Mouse (Mus musculus) limb, embryonic 11.5 days (tissue): ENCODE measurements around the gene Pigv. TPM values are rescaled to one million over a fixed set of nuclear protein-coding genes. Genes with fewer than 3 reads are reported as not detected.

Source experiments
- ATAC-seq: fragments of 200-750 bp; cut with Nextera tagmentation; 2 replicates; pipeline ENCODE4 v1.8.0; 2017; ENCODE audit warnings: low read depth; ENCODE audit not compliant: insufficient number of reproducible peaks, low FRiP score, low TSS enrichment
- DNase-seq: peaks from one replicate; pipeline ENCODE4 v3.0.0-alpha.2; 2015; ENCODE audit warnings: low spot score
- H3K27ac ChIP-seq: fragments of 300-500 bp; sonication (generic); replicated peaks from 2 replicates; pipeline ENCODE4 v1.5.1; 2014; ENCODE audit warnings: low read depth, mild to moderate bottlenecking, low read length
- H3K27me3 ChIP-seq: fragments of 300-500 bp; sonication (generic); 2 replicates; pipeline ENCODE4 v1.6.1; 2014; ENCODE audit warnings: mild to moderate bottlenecking, low read length, mixed read lengths; ENCODE audit not compliant: control insufficient read depth, insufficient read depth
- H3K36me3 ChIP-seq: fragments of 300-500 bp; sonication (generic); 2 replicates; pipeline ENCODE4 v1.6.1; 2014; ENCODE audit warnings: mild to moderate bottlenecking, low read length, moderate library complexity, mixed read lengths; ENCODE audit not compliant: control insufficient read depth, insufficient read depth
- H3K4me1 ChIP-seq: fragments of 300-500 bp; sonication (generic); 2 replicates; pipeline ENCODE4 v1.6.1; 2014; ENCODE audit warnings: low read length, mixed read lengths; ENCODE audit not compliant: control insufficient read depth, insufficient read depth
- H3K4me2 ChIP-seq: fragments of 300-500 bp; sonication (generic); 2 replicates; pipeline ENCODE4 v1.6.1; 2014; ENCODE audit warnings: low read depth, mild to moderate bottlenecking, moderate library complexity; ENCODE audit not compliant: severe bottlenecking
- H3K4me3 ChIP-seq: fragments of 300-500 bp; sonication (generic); 2 replicates; pipeline ENCODE4 v1.5.1; 2014; ENCODE audit warnings: low read depth, low read length
- H3K9ac ChIP-seq: fragments of 300-500 bp; sonication (generic); 2 replicates; pipeline ENCODE4 v1.6.1; 2014; ENCODE audit warnings: mild to moderate bottlenecking, low read length
- H3K9me3 ChIP-seq: fragments of 300-500 bp; sonication (generic); 2 replicates; pipeline ENCODE4 v1.6.1; 2016; ENCODE audit warnings: low read length; ENCODE audit not compliant: control insufficient read depth
- WGBS: fragments of 180-500 bp; shearing (Covaris S2); extraction: QIAGEN DNeasy Blood & Tissue Kit; methylation state at CpG from one replicate; pipeline ENCODE4 v1.1.7; 2014; 5-methylcytosine and 5-hydroxymethylcytosine counted together
- polyA plus RNA-seq: library from polyadenylated mRNA; unstranded; fragments of >200 nt; fragmentation: Nextera tagmentation; extraction: Ambion mirVana; gene quantifications from 2 replicates; pipeline ENCODE4 v1.2.1, GENCODE M21; 2014

Pigv gene
- polyA plus RNA-seq, 1 experiment from 2014 or later, result 13.2 TPM

- Histone ChIP-seq H3K4me3 (no peak overlapping the region), H3K4me1 (peaks cover 9% of the 10 kb centered on the region), H3K4me2 (no peak overlapping the region), H3K9ac (no peak overlapping the region), H3K36me3 (no peaks in the 10 kb centered on the region; the same call in 1 of the 2 replicates), H3K9me3 (no peaks in the 10 kb centered on the region), H3K27ac (no peak overlapping the region), H3K27me3 (no peaks in the 10 kb centered on the region)
- WGBS, result 67% methylated on average over 6 of the region's 6 CpGs
- ATAC-seq, result no peak
- DNase-seq, result no peak
Measured at GRCm38 (mm10) chr4:133669652-133670210, 2.7 kb downstream of the Pigv start.

- H3K27ac ChIP-seq, result no peak overlapping the region
Measured at GRCm38 (mm10) chr4:133668537-133668936, 3.9 kb downstream of the Pigv start.

GRCm38 (mm10) chr4:133666199-133666598 lies 6.2 kb downstream of the Pigv start:
- Histone ChIP-seq H3K36me3 (no peaks in the 10 kb centered on the region; the same call in 1 of the 2 replicates), H3K27ac (no peak overlapping the region), H3K4me2 (no peak overlapping the region), H3K9me3 (no peaks in the 10 kb centered on the region), H3K4me3 (no peak overlapping the region), H3K9ac (no peak overlapping the region), H3K4me1 (peaks cover 9% of the 10 kb centered on the region), H3K27me3 (no peaks in the 10 kb centered on the region)
- WGBS, result 90% methylated on average over 6 of the region's 6 CpGs
- DNase-seq, result no peak
- no peak for ATAC-seq

More at GRCm38 (mm10) chr4:133668537-133668936, 3.9 kb downstream of the Pigv start:
- H3K4me2 ChIP-seq, result no peak overlapping the region
- no peak overlapping the region for H3K4me3 ChIP-seq
- no peaks in the 10 kb centered on the region for H3K9me3 ChIP-seq
- 83% methylated on average over 3 of the region's 3 CpGs for WGBS
- H3K27me3 ChIP-seq, result no peaks in the 10 kb centered on the region
- H3K36me3 ChIP-seq, result no peaks in the 10 kb centered on the region; the same call in 1 of the 2 replicates
- ATAC-seq (no peak), DNase-seq (no peak)
- H3K9ac ChIP-seq, result peak overlapping the region; percentile 30; the same call in 1 of the 2 replicates
- peaks cover 9% of the 10 kb centered on the region for H3K4me1 ChIP-seq

GRCm38 (mm10) chr4:133665118-133665517 lies 7.3 kb downstream of the Pigv start:
- no peak overlapping the region for H3K4me2 ChIP-seq
- no peak overlapping the region for H3K4me3 ChIP-seq
- DNase-seq (no peak), ATAC-seq (no peak)
- H3K9me3 ChIP-seq, result no peaks in the 10 kb centered on the region
- peak overlapping the region; percentile 30; the same call in 1 of the 2 replicates for H3K9ac ChIP-seq
- no peaks in the 10 kb centered on the region for H3K27me3 ChIP-seq
- peaks cover 20% of the 10 kb centered on the region for H3K4me1 ChIP-seq
- H3K36me3 ChIP-seq, result no peaks in the 10 kb centered on the region; the same call in 1 of the 2 replicates
- peak overlapping the region; percentile 59; the same call in 1 of the 2 replicates for H3K27ac ChIP-seq
- WGBS, result 71% methylated on average over 11 of the region's 11 CpGs

GRCm38 (mm10) chr4:133662945-133663344 lies 9.5 kb downstream of the Pigv start:
- Histone ChIP-seq H3K4me2 (no peak overlapping the region), H3K36me3 (no peaks in the 10 kb centered on the region; the same call in 1 of the 2 replicates), H3K9ac (no peak overlapping the region), H3K4me1 (peaks cover 37% of the 10 kb centered on the region), H3K27ac (no peak overlapping the region), H3K4me3 (no peak overlapping the region), H3K9me3 (no peaks in the 10 kb centered on the region), H3K27me3 (no peaks in the 10 kb centered on the region)
- 85% methylated on average over 8 of the region's 8 CpGs for WGBS
- ATAC-seq (no peak), DNase-seq (no peak)

GRCm38 (mm10) chr4:133662421-133662820 lies 10.0 kb downstream of the Pigv start:
- DNase-seq, result no peak
- H3K27me3 ChIP-seq, result no peaks in the 10 kb centered on the region
- no peak overlapping the region for H3K27ac ChIP-seq
- H3K4me2 ChIP-seq, result no peak overlapping the region
- no peak overlapping the region for H3K9ac ChIP-seq
- peaks cover 40% of the 10 kb centered on the region for H3K4me1 ChIP-seq
- no peaks in the 10 kb centered on the region; the same call in 1 of the 2 replicates for H3K36me3 ChIP-seq
- WGBS, result 90% methylated on average over 8 of the region's 8 CpGs
- no peak overlapping the region for H3K4me3 ChIP-seq
- ATAC-seq, result no peak
- H3K9me3 ChIP-seq, result no peaks in the 10 kb centered on the region

GRCm38 (mm10) chr4:133660193-133661155 lies 12.0 kb downstream of the Pigv start:
- WGBS, result 7% methylated on average over 10 of the region's 10 CpGs
- Histone ChIP-seq H3K9me3 (no peaks in the 10 kb centered on the region), H3K27ac (peak overlapping the region; percentile 93), H3K4me1 (peaks cover 36% of the 10 kb centered on the region), H3K36me3 (no peaks in the 10 kb centered on the region; the same call in 1 of the 2 replicates), H3K9ac (peak overlapping the region; percentile 35), H3K27me3 (no peaks in the 10 kb centered on the region), H3K4me2 (peak overlapping the region; percentile 44), H3K4me3 (peak overlapping the region; percentile 18; the same call in 1 of the 2 replicates)
- ATAC-seq, result peak; percentile 33; the same call in 1 of the 2 replicates
- peak; percentile 67 for DNase-seq

GRCm38 (mm10) chr4:133659497-133660192 lies 12.8 kb downstream of the Pigv start:
- peak; percentile 83 for DNase-seq
- Histone ChIP-seq H3K4me1 (peaks cover 32% of the 10 kb centered on the region), H3K27ac (peak overlapping the region; percentile 93), H3K9me3 (no peaks in the 10 kb centered on the region), H3K4me2 (peak overlapping the region; percentile 44), H3K36me3 (no peaks in the 10 kb centered on the region; the same call in 1 of the 2 replicates), H3K9ac (peak overlapping the region; percentile 35; the same call in 1 of the 2 replicates), H3K27me3 (no peaks in the 10 kb centered on the region), H3K4me3 (peak overlapping the region; percentile 18; the same call in 1 of the 2 replicates)
- 1% methylated on average over 15 of the region's 15 CpGs for WGBS
- ATAC-seq, result peak; percentile 33
